Mouse (Mus musculus) heart, postnatal 36 days (tissue): ENCODE results near the gene D3Ertd751e. TPM values are rescaled to one million over a fixed set of nuclear protein-coding genes. Genes with fewer than 3 reads are reported as not detected.

ENCODE experiments used
- DNase-seq, 2 experiments: peaks; one replicate each; pipeline ENCODE4 v3.0.0; 2021 to 2022
- intact Hi-C: fragments of 180-260 bp; cut with DNase I; formaldehyde crosslinking; loops from one replicate; pipeline ENCODE4 v1.15.1; 2025
- total RNA-seq, 2 experiments: library from RNA; stranded (reverse); gene quantifications; 2 replicates each; pipeline ENCODE4 v1.2.3; 2021

D3Ertd751e gene
- 10 to 100 TPM; 10.3 to 10.6 TPM for total RNA-seq

GRCm38 (mm10) chr3:41742278-41742934 is at the start of gene D3Ertd751e, which contains the start of gene Sclt1:
Gene D3Ertd751e, plus strand, starts transcription at chr3:41742611.
Gene Sclt1, minus strand, starts transcription at chr3:41742514.
- intact Hi-C loops: loop anchor here (5.0 kb wide), 2 partner anchors 175 to 660 kb away; partner anchors contain the start of gene Pgrmc2
- DNase-seq: peak; percentile 97

- DNase-seq: no peak
- intact Hi-C loops: no loop called here
Measured at GRCm38 (mm10) chr3:41695681-41696080, 46.7 kb upstream of the D3Ertd751e start.

- no peak for DNase-seq
- intact Hi-C loops: loop anchor here (5.0 kb wide), 2 partner anchors 174 to 659 kb away; partner anchors contain the start of gene Pgrmc2
Measured at GRCm38 (mm10) chr3:41741601-41742277, 672 bp upstream of the D3Ertd751e start.

GRCm38 (mm10) chr3:41743436-41743835 is 1.0 kb downstream of the D3Ertd751e start:
- intact Hi-C loops: loop anchor here (5.0 kb wide), 2 partner anchors 176 to 661 kb away; partner anchors contain the start of gene Pgrmc2
- peak in 1 of 2 experiments; percentile 1 for DNase-seq

- intact Hi-C loops: no loop called here
- DNase-seq: no peak
Measured at GRCm38 (mm10) chr3:41754556-41754955, 12.1 kb downstream of the D3Ertd751e start.

- intact Hi-C loops: no loop called here
- no peak for DNase-seq
Measured at GRCm38 (mm10) chr3:41762091-41762490, 19.7 kb downstream of the D3Ertd751e start.

GRCm38 (mm10) chr3:41812447-41812846 is 70.0 kb downstream of the D3Ertd751e start:
- DNase-seq: no peak
- intact Hi-C loops: no loop called here

Other genes with a start within 250 kb of the D3Ertd751e start
- 10 to 100 TPM; 30.2 to 41.1 TPM for gene Jade1, start 186.9 kb upstream of the D3Ertd751e start, total RNA-seq
- gene Sclt1, start 97 bp upstream of the D3Ertd751e start, total RNA-seq: 1 to 10 TPM; 5.7 to 7.2 TPM